Mouse (Mus musculus) midbrain, embryonic 13.5 days (tissue): ENCODE measurements at regions not wholly inside any gene's neighbourhood (a gene's known extent, or its start where the extent isn't known, plus 50 kb on each side); places are given as distances from the start of the nearest gene placed in this dataset.

Experiments
- ATAC-seq: fragments of 200-750 bp; cut with Nextera tagmentation; 2 replicates; pipeline ENCODE4 v1.8.0; 2017; ENCODE audit warnings: mild to moderate bottlenecking, moderate TSS enrichment, moderate library complexity
- H3K27ac ChIP-seq: fragments of 300-500 bp; sonication (generic); 2 replicates; pipeline ENCODE4 v1.5.1; 2015; ENCODE audit warnings: inconsistent platforms, mild to moderate bottlenecking, moderate library complexity
- H3K27me3 ChIP-seq: fragments of 300-500 bp; sonication (generic); 2 replicates; pipeline ENCODE4 v1.6.1; 2015; ENCODE audit warnings: mild to moderate bottlenecking, inconsistent platforms
- H3K36me3 ChIP-seq: fragments of 300-500 bp; sonication (generic); 2 replicates; pipeline ENCODE4 v1.6.1; 2015; ENCODE audit warnings: mild to moderate bottlenecking, inconsistent platforms
- H3K4me1 ChIP-seq: fragments of 300-500 bp; sonication (generic); replicated peaks from 2 replicates; pipeline ENCODE4 v1.6.1; 2015; ENCODE audit warnings: inconsistent platforms
- H3K4me2 ChIP-seq: fragments of 300-500 bp; sonication (generic); replicated peaks from 2 replicates; pipeline ENCODE4 v1.6.1; 2015; ENCODE audit warnings: moderate library complexity, mild to moderate bottlenecking, inconsistent platforms
- H3K4me3 ChIP-seq: fragments of 300-500 bp; sonication (generic); replicated peaks from 2 replicates; pipeline ENCODE4 v1.5.1; 2015; ENCODE audit warnings: mild to moderate bottlenecking, inconsistent platforms
- H3K9ac ChIP-seq: fragments of 300-500 bp; sonication (generic); replicated peaks from 2 replicates; pipeline ENCODE4 v1.6.1; 2015; ENCODE audit warnings: mild to moderate bottlenecking, inconsistent platforms
- H3K9me3 ChIP-seq: fragments of 300-500 bp; sonication (generic); 2 replicates; pipeline ENCODE4 v1.6.1; 2016; ENCODE audit warnings: mild to moderate bottlenecking, inconsistent platforms
- WGBS: fragments of 180-500 bp; shearing (Covaris S2); methylation state at CpG from one replicate; pipeline ENCODE4 v1.1.7; 2015; 5-methylcytosine and 5-hydroxymethylcytosine counted together

- Histone ChIP-seq H3K9me3 (no peaks in the 10 kb centered on the region), H3K27me3 (peaks cover 43% of the 10 kb centered on the region), H3K9ac (no peak overlapping the region), H3K36me3 (no peaks in the 10 kb centered on the region), H3K4me1 (peaks cover 53% of the 10 kb centered on the region), H3K4me2 (no peak overlapping the region), H3K27ac (no peak overlapping the region), H3K4me3 (no peak overlapping the region)
- 25% methylated on average over 7 of the region's 7 CpGs for WGBS
- ATAC-seq, result no peak
Observed at GRCm38 (mm10) chr12:110376062-110376837, 70.7 kb upstream of the Ppp2r5c start.

DNA sequence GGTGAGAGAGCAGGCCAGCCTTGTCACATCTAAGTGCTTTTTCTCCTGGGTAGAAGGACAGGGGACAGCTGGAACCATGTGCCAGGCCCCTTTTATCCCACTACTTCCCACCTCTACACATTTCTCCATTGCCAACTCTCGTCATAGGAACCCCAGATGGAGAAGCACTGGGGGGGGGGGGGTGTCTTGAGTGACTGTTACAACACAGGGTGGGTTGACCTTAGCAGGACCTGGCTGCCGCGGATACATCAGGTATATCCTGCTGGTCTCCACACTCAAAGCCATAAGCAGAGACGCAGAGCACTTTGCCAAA lies 70.1 kb upstream of the Ppp2r5c start:
- H3K4me1 ChIP-seq, result peaks cover 55% of the 10 kb centered on the region
- no peak overlapping the region for H3K4me2 ChIP-seq
- 62% methylated on average over 4 of the region's 4 CpGs for WGBS
- H3K4me3 ChIP-seq, result no peak overlapping the region
- peaks cover 43% of the 10 kb centered on the region for H3K27me3 ChIP-seq
- no peaks in the 10 kb centered on the region for H3K36me3 ChIP-seq
- H3K9ac ChIP-seq, result no peak overlapping the region
- no peak overlapping the region for H3K27ac ChIP-seq
- H3K9me3 ChIP-seq, result no peaks in the 10 kb centered on the region
- ATAC-seq, result no peak

DNA sequence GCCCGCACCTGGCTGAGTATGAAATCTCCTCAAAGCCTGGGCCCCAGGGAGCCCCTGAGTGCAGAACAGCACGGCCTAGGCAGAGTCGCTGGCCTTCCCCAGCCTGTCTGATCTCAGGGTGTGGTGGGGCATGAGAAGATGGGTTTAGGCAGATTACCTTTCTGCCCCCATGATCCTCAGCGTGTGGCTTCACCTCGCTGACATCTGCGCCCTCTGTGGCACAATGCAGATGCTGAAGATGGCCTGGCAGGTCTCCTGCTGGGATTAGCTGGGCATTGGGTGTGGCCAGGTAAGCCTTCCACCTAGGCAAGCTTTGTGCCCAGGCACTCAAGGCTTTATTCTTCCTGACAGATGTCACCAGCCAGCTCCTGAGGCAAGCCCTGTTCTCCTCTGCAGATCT lies 69.6 kb upstream of the Ppp2r5c start:
- Histone ChIP-seq H3K27ac (no peak overlapping the region), H3K4me1 (peaks cover 55% of the 10 kb centered on the region), H3K9me3 (no peaks in the 10 kb centered on the region), H3K9ac (0 out of 2 replicates have a peak overlapping the region, but pooled peaks have one; percentile 6), H3K36me3 (no peaks in the 10 kb centered on the region), H3K4me3 (no peak overlapping the region), H3K4me2 (no peak overlapping the region), H3K27me3 (peaks cover 39% of the 10 kb centered on the region)
- WGBS, result 38% methylated on average over 6 of the region's 6 CpGs
- no peak for ATAC-seq

- Histone ChIP-seq H3K4me3 (no peak overlapping the region), H3K27me3 (peaks cover 35% of the 10 kb centered on the region), H3K4me1 (peaks cover 55% of the 10 kb centered on the region), H3K9ac (no peak overlapping the region), H3K4me2 (no peak overlapping the region), H3K36me3 (no peaks in the 10 kb centered on the region), H3K27ac (no peak overlapping the region), H3K9me3 (no peaks in the 10 kb centered on the region)
- ATAC-seq, result no peak
- 35% methylated on average over 10 of the region's 10 CpGs for WGBS
Observed at GRCm38 (mm10) chr12:110377734-110378133, 69.2 kb upstream of the Ppp2r5c start.

DNA sequence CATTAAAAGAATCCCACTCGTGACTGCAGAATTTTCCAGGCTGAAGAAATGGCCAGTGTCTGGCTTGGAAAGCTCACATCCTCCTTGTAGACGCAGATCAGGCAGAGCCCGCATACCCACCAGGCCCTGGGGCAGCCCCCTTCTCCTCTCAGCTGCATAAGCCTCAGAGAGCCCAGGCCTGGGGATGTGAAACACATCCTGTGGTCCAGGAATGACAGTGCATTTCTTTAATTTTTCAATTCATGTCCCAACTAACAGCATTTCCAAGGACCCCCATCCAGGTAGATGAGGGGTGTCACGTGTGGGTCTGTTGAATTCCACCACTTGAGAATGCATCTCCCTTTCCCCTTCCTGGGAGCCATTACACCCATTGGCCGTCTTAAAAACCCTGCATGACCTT lies 68.6 kb upstream of the Ppp2r5c start:
- H3K4me1 ChIP-seq, result peaks cover 49% of the 10 kb centered on the region
- 63% methylated on average over 5 of the region's 5 CpGs for WGBS
- H3K27me3 ChIP-seq, result peaks cover 33% of the 10 kb centered on the region
- no peak overlapping the region for H3K9ac ChIP-seq
- H3K27ac ChIP-seq, result no peak overlapping the region
- no peak for ATAC-seq
- no peaks in the 10 kb centered on the region for H3K9me3 ChIP-seq
- no peaks in the 10 kb centered on the region for H3K36me3 ChIP-seq
- no peak overlapping the region for H3K4me3 ChIP-seq
- H3K4me2 ChIP-seq, result no peak overlapping the region

GRCm38 (mm10) chr12:110379721-110380120 lies 67.2 kb upstream of the Ppp2r5c start:
- Histone ChIP-seq H3K4me1 (peaks cover 37% of the 10 kb centered on the region), H3K4me2 (no peak overlapping the region), H3K9me3 (no peaks in the 10 kb centered on the region), H3K27ac (no peak overlapping the region), H3K9ac (no peak overlapping the region), H3K36me3 (no peaks in the 10 kb centered on the region), H3K4me3 (no peak overlapping the region), H3K27me3 (peaks cover 21% of the 10 kb centered on the region)
- WGBS, result 39% methylated on average over 12 of the region's 12 CpGs
- ATAC-seq, result 0 out of 2 replicates have a peak, but pooled peaks have one; percentile 22

- no peaks in the 10 kb centered on the region for H3K9me3 ChIP-seq
- WGBS, result 75% methylated on average over 25 of the region's 25 CpGs
- peaks cover 12% of the 10 kb centered on the region for H3K27me3 ChIP-seq
- H3K4me2 ChIP-seq, result no peak overlapping the region
- no peak overlapping the region for H3K27ac ChIP-seq
- H3K4me1 ChIP-seq, result peaks cover 36% of the 10 kb centered on the region
- H3K36me3 ChIP-seq, result no peaks in the 10 kb centered on the region
- H3K9ac ChIP-seq, result no peak overlapping the region
- H3K4me3 ChIP-seq, result no peak overlapping the region
- ATAC-seq, result no peak
Observed at GRCm38 (mm10) chr12:110380831-110381750, 65.8 kb upstream of the Ppp2r5c start.

GRCm38 (mm10) chr12:110385031-110385430 lies 61.9 kb upstream of the Ppp2r5c start:
- Histone ChIP-seq H3K9ac (no peak overlapping the region), H3K4me1 (peaks cover 32% of the 10 kb centered on the region), H3K4me2 (no peak overlapping the region), H3K27ac (peak overlapping the region; percentile 40; the same call in 1 of the 2 replicates), H3K36me3 (no peaks in the 10 kb centered on the region), H3K27me3 (no peaks in the 10 kb centered on the region), H3K4me3 (no peak overlapping the region), H3K9me3 (no peaks in the 10 kb centered on the region)
- 50% methylated on average over 20 of the region's 20 CpGs for WGBS
- ATAC-seq, result no peak

DNA sequence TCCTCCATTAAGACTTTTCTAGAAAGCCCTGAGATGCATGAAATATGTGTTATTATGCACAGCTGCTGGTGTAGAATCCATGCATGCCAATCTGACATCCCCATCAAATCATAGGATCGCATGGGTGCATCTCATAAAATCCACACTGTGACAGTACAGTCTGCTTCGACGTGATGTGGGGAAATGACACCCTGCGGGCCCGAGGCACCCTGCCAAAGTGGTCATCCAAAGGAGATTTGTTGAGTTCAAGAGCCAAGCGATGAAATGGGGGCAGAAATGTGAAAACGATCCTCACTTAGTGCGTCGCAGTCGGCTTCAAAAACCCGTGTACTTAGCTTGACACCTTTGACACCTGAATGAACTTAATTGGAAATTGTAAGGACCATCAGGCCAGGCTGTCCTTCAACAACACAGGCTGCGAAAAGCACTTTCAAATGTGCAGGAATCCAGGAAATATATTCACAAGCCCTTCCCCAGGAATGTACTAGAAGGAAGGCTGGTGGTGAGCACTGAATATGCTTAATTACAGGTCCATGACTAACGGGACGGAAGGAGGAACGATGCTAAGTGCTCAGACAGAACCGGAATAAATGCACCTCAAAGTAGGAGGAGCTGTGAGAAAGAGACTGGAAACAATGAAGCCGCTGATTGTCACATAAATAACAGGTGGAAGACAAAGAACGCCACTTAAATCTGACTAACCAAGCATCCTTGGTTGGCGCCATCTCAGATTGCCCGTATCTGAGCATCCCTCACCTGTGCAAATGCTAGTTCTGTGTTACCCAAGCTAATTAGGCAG lies 60.9 kb upstream of the Ppp2r5c start:
- Histone ChIP-seq H3K27me3 (no peaks in the 10 kb centered on the region), H3K9me3 (no peaks in the 10 kb centered on the region)

DNA sequence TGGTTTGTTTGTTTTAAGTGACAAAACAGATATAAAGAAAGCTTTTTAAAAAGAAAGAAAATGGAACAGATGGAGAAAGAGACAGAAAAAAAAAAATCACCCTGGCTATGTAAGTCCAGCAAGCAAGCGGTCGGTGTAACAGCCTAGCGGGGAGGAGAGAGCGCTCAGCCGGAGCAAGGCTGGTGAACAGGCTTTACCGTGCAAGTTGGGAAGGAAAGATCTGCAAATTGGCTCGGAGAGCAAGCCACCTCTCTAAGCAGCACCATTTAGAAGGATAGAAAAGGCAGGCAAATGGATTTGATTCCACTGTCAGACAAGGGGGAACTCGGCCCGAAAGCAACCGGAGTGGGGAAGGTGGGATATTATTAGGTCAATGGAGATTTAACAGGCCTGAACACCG lies 59.9 kb upstream of the Ppp2r5c start:
- WGBS, result 42% methylated on average over 11 of the region's 11 CpGs
- H3K9me3 ChIP-seq, result no peaks in the 10 kb centered on the region
- H3K27me3 ChIP-seq, result no peaks in the 10 kb centered on the region
- H3K4me2 ChIP-seq, result no peak overlapping the region
- no peak overlapping the region for H3K4me3 ChIP-seq
- no peak overlapping the region for H3K27ac ChIP-seq
- peaks cover 29% of the 10 kb centered on the region for H3K4me1 ChIP-seq
- no peaks in the 10 kb centered on the region for H3K36me3 ChIP-seq
- no peak overlapping the region for H3K9ac ChIP-seq
- ATAC-seq, result no peak

More for the DNA sequence above, 60.9 kb upstream of the Ppp2r5c start:
- Histone ChIP-seq H3K4me1 (peaks cover 31% of the 10 kb centered on the region), H3K4me3 (no peak overlapping the region), H3K9ac (no peak overlapping the region), H3K36me3 (no peaks in the 10 kb centered on the region), H3K27ac (0 out of 2 replicates have a peak overlapping the region, but pooled peaks have one; percentile 5), H3K4me2 (no peak overlapping the region)
- 66% methylated on average over 20 of the region's 20 CpGs for WGBS
- ATAC-seq, result 0 out of 2 replicates have a peak, but pooled peaks have one; percentile 22

- Histone ChIP-seq H3K4me1 (peaks cover 29% of the 10 kb centered on the region), H3K36me3 (no peaks in the 10 kb centered on the region), H3K4me3 (no peak overlapping the region), H3K9ac (no peak overlapping the region), H3K27ac (no peak overlapping the region), H3K4me2 (no peak overlapping the region), H3K27me3 (no peaks in the 10 kb centered on the region), H3K9me3 (no peaks in the 10 kb centered on the region)
- WGBS, result 56% methylated on average over 4 of the region's 4 CpGs
- ATAC-seq, result no peak
Observed at GRCm38 (mm10) chr12:110387567-110387966, 59.4 kb upstream of the Ppp2r5c start.
